Mouse (Mus musculus) B cell, adult (primary cell): ENCODE measurements around the gene Gm5458. TPM values are rescaled to one million over a fixed set of nuclear protein-coding genes. Genes with fewer than 3 reads are reported as not detected.

Experiments
- total RNA-seq: library from RNA; stranded (reverse); gene quantifications from 4 replicates; pipeline ENCODE4 v1.2.4, GENCODE M21; 2023; ENCODE audit not compliant: inconsistent age

Gm5458 gene
- total RNA-seq = not detected in 4 replicates

GRCm38 (mm10) chr14:19602481-19602880 is at the start of gene Gm5458:
Gene Gm5458 (minus strand): TSS chr14:19602581.

GRCm38 (mm10) chr14:19584804-19585667 is 17.3 kb downstream of the Gm5458 start, which contains the start of gene Gm2237:
Gene Gm2237 (minus strand): TSS chr14:19585135.

GRCm38 (mm10) chr14:19549863-19550262 is 52.5 kb downstream of the Gm5458 start, which contains the start of gene Gm2244:
Gene Gm2244 (minus strand): TSS chr14:19549963.

Other genes with a start within 250 kb of the Gm5458 start
- gene Gm21738, start 183.7 kb downstream of the Gm5458 start, total RNA-seq = 0.93 to 1.4 TPM in 2 of 4 replicates, not detected in the others
- not detected in 4 replicates for gene Gm2244, start 52.6 kb downstream of the Gm5458 start, total RNA-seq
- gene Gm2237, start 17.4 kb downstream of the Gm5458 start, total RNA-seq = 0.42 to 1.5 TPM (median 1.3 TPM) in 4 replicates
- 0.26 to 1.3 TPM (median 0.44 TPM) in 4 replicates for gene Nid2, start 148.7 kb upstream of the Gm5458 start, total RNA-seq
- gene Rtraf, start 221.2 kb upstream of the Gm5458 start, total RNA-seq = 53.4 to 56.7 TPM (median 53.6 TPM) in 4 replicates